ENCODE assay signal across 19 mouse cellular contexts in the genomic region with DNA sequence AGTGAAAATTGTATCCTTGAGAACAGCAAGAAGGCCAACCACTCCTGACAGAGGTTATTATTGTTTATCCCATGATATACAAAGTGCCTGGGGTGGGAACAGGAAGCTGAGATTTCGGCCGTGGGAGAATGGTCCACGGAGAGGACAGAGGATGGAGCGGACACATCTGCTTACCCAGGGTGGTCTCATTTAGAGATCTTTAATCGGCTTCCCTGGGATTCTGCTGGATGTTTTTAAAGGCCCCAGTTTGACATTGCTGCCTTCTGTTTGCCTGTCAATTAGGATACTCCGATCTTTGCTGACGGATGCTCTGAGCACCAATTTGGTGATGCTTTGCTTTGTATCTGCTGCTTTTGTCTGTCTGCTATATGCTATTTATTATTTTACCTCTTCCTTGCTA.
DNase-seq lines count a peak whose midpoint lies in the region; ATAC-seq lines count a peak whose summit lies in the region.
"Had no signal": no experiment of that assay in that cellular context is flagged by ENCODE, and none has a peak within 500 bp of the region (broad histone marks: within the 10 kb centered on the region; RNA-seq: fewer than 3 reads in every experiment).

No protein-coding gene starts in this region.

- peak; percentile 89 for DNase-seq in retina, postnatal 1 day
- DNase-seq in cerebellum, adult 8-10 months = no peak
- DNase-seq in layer of hippocampus, postnatal 36 days = no peak
- no peak for DNase-seq in embryo, embryonic 9.5 days (ENCODE audit: extremely low spot score)
- DNase-seq: adrenal gland, postnatal 25 days; cerebellum, adult 18-20 months; kidney, adult 2 months; kidney, postnatal 25 days; left cerebral cortex, postnatal 4 days; liver; right cerebral cortex, postnatal 4 days had no signal

- no peak overlapping the region for H3K4me2 ChIP-seq in neural tube, embryonic 13.5 days
- no peak overlapping the region for H3K4me2 ChIP-seq in neural tube, embryonic 15.5 days
- no peak overlapping the region for H3K4me2 ChIP-seq in hindbrain, embryonic 12.5 days (replicated peaks)
- H3K4me2 ChIP-seq in midbrain, embryonic 12.5 days (replicated peaks) = no peak overlapping the region
- H3K4me2 ChIP-seq: embryonic facial prominence, embryonic 12.5 days; neural tube, embryonic 12.5 days had no signal

- H3K27me3 ChIP-seq in neural tube, embryonic 13.5 days = no peaks in the 10 kb centered on the region
- no peaks in the 10 kb centered on the region for H3K27me3 ChIP-seq in neural tube, embryonic 15.5 days (replicated peaks)
- H3K27me3 ChIP-seq in hindbrain, embryonic 12.5 days = no peaks in the 10 kb centered on the region
- H3K27me3 ChIP-seq in midbrain, embryonic 12.5 days = no peaks in the 10 kb centered on the region
- H3K27me3 ChIP-seq: embryonic facial prominence, embryonic 12.5 days; neural tube, embryonic 12.5 days had no signal

- H3K9ac ChIP-seq in neural tube, embryonic 13.5 days = no peak overlapping the region
- H3K9ac ChIP-seq in neural tube, embryonic 15.5 days (replicated peaks) = no peak overlapping the region
- H3K9ac ChIP-seq in hindbrain, embryonic 12.5 days = no peak overlapping the region
- H3K9ac ChIP-seq in midbrain, embryonic 12.5 days (replicated peaks) = no peak overlapping the region
- H3K9ac ChIP-seq: embryonic facial prominence, embryonic 12.5 days; neural tube, embryonic 12.5 days had no signal

- H3K27ac ChIP-seq in neural tube, embryonic 13.5 days (replicated peaks) = 0 out of 2 replicates have a peak overlapping the region, but pooled peaks have one; percentile 19
- H3K27ac ChIP-seq in neural tube, embryonic 15.5 days (replicated peaks) = no peak overlapping the region
- H3K27ac ChIP-seq in hindbrain, embryonic 12.5 days = peak overlapping the region; percentile 52
- peak overlapping the region; percentile 43 for H3K27ac ChIP-seq in midbrain, embryonic 12.5 days (replicated peaks)
- H3K27ac ChIP-seq: embryonic facial prominence, embryonic 12.5 days; neural tube, embryonic 12.5 days had no signal

- no peaks in the 10 kb centered on the region for H3K36me3 ChIP-seq in neural tube, embryonic 13.5 days
- no peaks in the 10 kb centered on the region for H3K36me3 ChIP-seq in neural tube, embryonic 15.5 days
- H3K36me3 ChIP-seq in hindbrain, embryonic 12.5 days = no peaks in the 10 kb centered on the region
- no peaks in the 10 kb centered on the region for H3K36me3 ChIP-seq in midbrain, embryonic 12.5 days
- H3K36me3 ChIP-seq: embryonic facial prominence, embryonic 12.5 days; G1E; neural tube, embryonic 12.5 days had no signal

- no peaks in the 10 kb centered on the region for H3K9me3 ChIP-seq in neural tube, embryonic 13.5 days
- no peaks in the 10 kb centered on the region for H3K9me3 ChIP-seq in neural tube, embryonic 15.5 days (replicated peaks)
- H3K9me3 ChIP-seq in hindbrain, embryonic 12.5 days (replicated peaks) = no peaks in the 10 kb centered on the region
- no peaks in the 10 kb centered on the region for H3K9me3 ChIP-seq in midbrain, embryonic 12.5 days
- H3K9me3 ChIP-seq: embryonic facial prominence, embryonic 12.5 days; neural tube, embryonic 12.5 days had no signal

- H3K4me1 ChIP-seq in neural tube, embryonic 13.5 days (replicated peaks) = peaks cover 9% of the 10 kb centered on the region
- H3K4me1 ChIP-seq in neural tube, embryonic 15.5 days = peaks cover 9% of the 10 kb centered on the region; the same call in 1 of the 2 replicates
- peaks cover 8% of the 10 kb centered on the region; the same call in 1 of the 2 replicates for H3K4me1 ChIP-seq in hindbrain, embryonic 12.5 days
- H3K4me1 ChIP-seq in midbrain, embryonic 12.5 days = peaks cover 17% of the 10 kb centered on the region
- H3K4me1 ChIP-seq: embryonic facial prominence, embryonic 12.5 days had no signal

- 50% methylated on average over 7 of the region's 7 CpGs for WGBS in neural tube, embryonic 13.5 days
- WGBS in neural tube, embryonic 15.5 days = 39% methylated on average over 7 of the region's 7 CpGs
- 42% methylated on average over 7 of the region's 7 CpGs for WGBS in hindbrain, embryonic 12.5 days
- 33% methylated on average over 7 of the region's 7 CpGs for WGBS in midbrain, embryonic 12.5 days

- no peak for ATAC-seq in neural tube, embryonic 13.5 days (ENCODE audit: low read depth)
- no peak for ATAC-seq in neural tube, embryonic 15.5 days (ENCODE audit: low FRiP score)
- no peak for ATAC-seq in hindbrain, embryonic 12.5 days (ENCODE audit: low FRiP score)
- ATAC-seq in midbrain, embryonic 12.5 days (ENCODE audit: low FRiP score, low read depth) = peak; percentile 34; the same call in 1 of the 2 replicates
- ATAC-seq: lung, postnatal 0 days had no signal

- H3K4me3 ChIP-seq in neural tube, embryonic 13.5 days = no peak overlapping the region
- no peak overlapping the region for H3K4me3 ChIP-seq in neural tube, embryonic 15.5 days (replicated peaks)
- H3K4me3 ChIP-seq in hindbrain, embryonic 12.5 days = no peak overlapping the region
- H3K4me3 ChIP-seq in midbrain, embryonic 12.5 days = no peak overlapping the region
- H3K4me3 ChIP-seq: embryonic facial prominence, embryonic 12.5 days; neural tube, embryonic 12.5 days had no signal
